Mouse (Mus musculus) ES-E14 (cell line): ENCODE results near the gene Atl2.

Experiments
- CHD2 ChIP-seq: IDR thresholded peaks from 2 replicates; pipeline ENCODE4 v1.6.1; 2014; ENCODE audit warnings: mild to moderate bottlenecking, low read depth, low read length, inconsistent platforms
- ZC3H11A ChIP-seq: IDR thresholded peaks from 2 replicates; pipeline ENCODE4 v1.6.1; 2012; ENCODE audit warnings: low read depth, mild to moderate bottlenecking, inconsistent platforms, low read length, borderline replicate concordance
- ZNF384 ChIP-seq: IDR thresholded peaks from 2 replicates; pipeline ENCODE4 v1.6.1; 2012; ENCODE audit warnings: low read depth, low read length, inconsistent platforms

DNA sequence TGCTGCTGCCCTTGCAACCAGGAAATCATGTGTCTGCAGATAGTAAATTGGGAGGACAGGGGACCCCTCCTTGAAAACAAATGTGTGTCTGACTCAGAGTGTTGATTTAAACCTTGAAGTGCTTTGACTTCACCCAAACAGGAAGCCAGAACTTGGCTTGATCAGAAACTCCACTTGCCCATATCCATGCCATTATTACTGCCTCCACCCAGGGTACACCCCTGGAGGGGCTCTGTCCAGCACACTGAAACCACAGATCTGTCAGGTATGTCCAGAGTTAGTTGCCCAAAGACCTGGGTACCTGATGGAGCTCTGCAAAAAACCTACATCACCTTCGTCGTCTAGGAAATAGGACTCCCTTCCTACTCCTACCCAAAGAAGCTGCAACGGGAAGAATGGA, 77.0 kb downstream of the Atl2 start:
- TF ChIP-seq ZC3H11A = no peak
- TF ChIP-seq ZNF384 = no peak
- TF ChIP-seq CHD2 = no peak
